Mouse (Mus musculus): ENCODE data around the gene Hcls1. TPM values are rescaled to one million over a fixed set of nuclear protein-coding genes. Genes with fewer than 3 reads are reported as not detected.

The Hcls1 gene
- total RNA-seq, 2 experiments from 2014 or later: 53.0 to 404 TPM

GRCm38 (mm10) chr16:36987399-36987798 lies 52.6 kb downstream of the Hcls1 start:
- no peak for ATAC-seq (ENCODE audit: poor library complexity, severe bottlenecking)

- ATAC-seq (ENCODE audit: poor library complexity, severe bottlenecking): no peak
Measured at GRCm38 (mm10) chr16:36988066-36988465, 53.3 kb downstream of the Hcls1 start.

- peak; percentile 67 for ATAC-seq (ENCODE audit: poor library complexity, severe bottlenecking)
Measured at GRCm38 (mm10) chr16:36989493-36989892, 54.7 kb downstream of the Hcls1 start.

- no peak for ATAC-seq (ENCODE audit: poor library complexity, severe bottlenecking)
Measured at GRCm38 (mm10) chr16:36989999-36990625, 55.3 kb downstream of the Hcls1 start, which contains the start of gene Fbxo40. Fbxo40 (minus strand) TSS chr16:36990467.

- peak; percentile 69 for ATAC-seq (ENCODE audit: poor library complexity, severe bottlenecking)
Measured at GRCm38 (mm10) chr16:36997650-36998049, 62.9 kb downstream of the Hcls1 start.

- ATAC-seq (ENCODE audit: poor library complexity, severe bottlenecking): peak; percentile 89
Measured at GRCm38 (mm10) chr16:36999366-36999972, 64.7 kb downstream of the Hcls1 start.

GRCm38 (mm10) chr16:37009262-37009661 lies 74.5 kb downstream of the Hcls1 start:
- ATAC-seq (ENCODE audit: poor library complexity, severe bottlenecking): no peak

- peak; percentile 66 for ATAC-seq (ENCODE audit: poor library complexity, severe bottlenecking)
Measured at GRCm38 (mm10) chr16:37010370-37010769, 75.6 kb downstream of the Hcls1 start.

GRCm38 (mm10) chr16:37011061-37011921 lies 76.5 kb downstream of the Hcls1 start, which contains the start of gene Polq:
Polq (plus strand) TSS chr16:37011786.
- ATAC-seq (ENCODE audit: poor library complexity, severe bottlenecking): peak; percentile 98

GRCm38 (mm10) chr16:37011922-37012289 lies 77.1 kb downstream of the Hcls1 start:
- ATAC-seq (ENCODE audit: poor library complexity, severe bottlenecking): peak; percentile 24; the same call in 1 of the 2 replicates

- ATAC-seq (ENCODE audit: poor library complexity, severe bottlenecking): no peak
Measured at GRCm38 (mm10) chr16:37012336-37012735, 77.6 kb downstream of the Hcls1 start.

Other genes with a start within 250 kb of the Hcls1 start
- 0.32 TPM in 1 of 2 replicates, not detected in the other for gene Ildr1, start 241.0 kb upstream of the Hcls1 start, total RNA-seq (2015)
- 0.08 and 0.26 TPM in 2 replicates for gene Ildr1, start 241.0 kb upstream of the Hcls1 start, total RNA-seq (2017)
- 4.1 and 6.7 TPM in 2 replicates for gene Slc15a2, start 150.0 kb upstream of the Hcls1 start, total RNA-seq (2015)
- 7.5 and 14.7 TPM in 2 replicates for gene Slc15a2, start 150.0 kb upstream of the Hcls1 start, total RNA-seq (2017)
- 2.8 and 3.7 TPM in 2 replicates for gene Iqcb1, start 106.6 kb upstream of the Hcls1 start, total RNA-seq (2015)
- 3.6 and 5.5 TPM in 2 replicates for gene Iqcb1, start 106.6 kb upstream of the Hcls1 start, total RNA-seq (2017)
- gene Eaf2, start 60.0 kb upstream of the Hcls1 start, total RNA-seq (2015): 0.29 and 0.75 TPM in 2 replicates
- gene Eaf2, start 60.0 kb upstream of the Hcls1 start, total RNA-seq (2017): 0.57 and 2.6 TPM in 2 replicates
- gene Golgb1, start 59.8 kb upstream of the Hcls1 start, total RNA-seq (2015): 7.9 and 13.2 TPM in 2 replicates
- 25.9 and 35.8 TPM in 2 replicates for gene Golgb1, start 59.8 kb upstream of the Hcls1 start, total RNA-seq (2017)
- not detected in 2 replicates for gene Fbxo40, start 55.5 kb downstream of the Hcls1 start, total RNA-seq (2015)
- 0.04 and 0.33 TPM in 2 replicates for gene Fbxo40, start 55.5 kb downstream of the Hcls1 start, total RNA-seq (2017)
- gene Polq, start 76.8 kb downstream of the Hcls1 start, total RNA-seq (2015): 9.3 and 16.0 TPM in 2 replicates
- gene Polq, start 76.8 kb downstream of the Hcls1 start, total RNA-seq (2017): 13.4 and 13.9 TPM in 2 replicates

Measured in megakaryocyte, adult 5-6 weeks (primary cell).